Mouse (Mus musculus) C2C12 (cell line): ENCODE data around the gene Cngb1.

Experiments used
- CEBPB ChIP-seq: IDR thresholded peaks from one replicate; pipeline ENCODE4 v1.6.1; 2011; ENCODE audit warnings: low read depth, mild to moderate bottlenecking, control low read depth, moderate library complexity
- CTCF ChIP-seq: IDR thresholded peaks from one replicate; pipeline ENCODE4 v1.5.1; 2011; ENCODE audit not compliant: control insufficient read depth, insufficient read depth, insufficient read length
- FOSL1 ChIP-seq: IDR thresholded peaks from one replicate; pipeline ENCODE4 v1.8.0; 2011; ENCODE audit warnings: mild to moderate bottlenecking, low read length; ENCODE audit not compliant: poor library complexity, insufficient read depth, severe bottlenecking
- MAX ChIP-seq: IDR thresholded peaks from one replicate; pipeline ENCODE4 v1.6.1; 2011; ENCODE audit warnings: mild to moderate bottlenecking, control low read depth
- MYOD1 ChIP-seq: IDR thresholded peaks from one replicate; pipeline ENCODE4 v1.6.1; 2011; ENCODE audit warnings: low read depth; ENCODE audit not compliant: control insufficient read depth, insufficient read length
- MYOG ChIP-seq: IDR thresholded peaks from one replicate; pipeline ENCODE4 v1.6.1; 2011; ENCODE audit not compliant: control insufficient read depth, insufficient read length; ENCODE audit errors: extremely low read depth
- USF1 ChIP-seq: IDR thresholded peaks from one replicate; pipeline ENCODE4 v1.6.1; 2011; ENCODE audit warnings: low read depth, mild to moderate bottlenecking, control low read depth, moderate library complexity

GRCm38 (mm10) chr8:95352151-95352870 lies 45.9 kb upstream of the Cngb1 start, which contains the start of gene Mmp15:
- no peak for TF ChIP-seq CTCF
- TF ChIP-seq MAX = no peak
- no peak for TF ChIP-seq USF1
- TF ChIP-seq MYOD1 = no peak
- no peak for TF ChIP-seq FOSL1
- no peak for TF ChIP-seq MYOG
- no peak for TF ChIP-seq CEBPB
